Mouse (Mus musculus): ENCODE measurements at regions not wholly inside any gene's neighbourhood (a gene's known extent, or its start where the extent isn't known, plus 50 kb on each side); places are given as distances from the start of the nearest gene placed in this dataset.

DNA sequence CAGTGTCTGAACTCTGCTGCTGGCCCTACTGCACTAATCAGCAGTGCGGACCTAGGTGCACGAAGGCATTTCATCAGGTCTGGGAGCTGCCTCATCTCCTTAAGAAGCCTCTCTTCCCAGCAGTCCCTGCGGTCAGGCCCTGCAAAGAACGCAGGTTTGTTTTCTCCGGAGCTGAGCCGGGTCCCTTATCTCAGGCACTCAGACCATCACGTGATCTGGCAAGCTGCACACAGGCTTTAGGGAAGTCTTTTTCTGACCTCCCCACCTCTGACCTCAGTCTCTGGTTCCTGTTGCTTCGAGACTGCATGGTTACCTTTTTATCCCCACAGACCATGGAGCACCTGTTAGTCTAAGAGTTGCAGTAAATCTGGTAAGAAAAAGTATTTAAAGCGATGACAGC lies 59.8 kb upstream of the Cpeb4 start:
- TF ChIP-seq POLR2A (IDR thresholded peaks at IDR 0.05; ENCODE audit: low read depth, low read length), result no peak
- no peak for TF ChIP-seq CTCF (conservative IDR thresholded peaks at IDR 0.05; ENCODE audit: insufficient read depth, insufficient read length, low read depth, low read length)

Data from kidney, adult 2 months (tissue).